Mouse (Mus musculus): Measurements from ENCODE around the gene Fut7. TPM values are rescaled to one million over a fixed set of nuclear protein-coding genes. Genes with fewer than 3 reads are reported as not detected.

The Fut7 gene
- total RNA-seq (2014; rRNA removed; ENCODE audit: low replicate concordance): not detected in 2 replicates
- polyA plus RNA-seq (2015; fragmentation: Nextera tagmentation; extraction: Ambion mirVana): not detected in 2 replicates

DNA sequence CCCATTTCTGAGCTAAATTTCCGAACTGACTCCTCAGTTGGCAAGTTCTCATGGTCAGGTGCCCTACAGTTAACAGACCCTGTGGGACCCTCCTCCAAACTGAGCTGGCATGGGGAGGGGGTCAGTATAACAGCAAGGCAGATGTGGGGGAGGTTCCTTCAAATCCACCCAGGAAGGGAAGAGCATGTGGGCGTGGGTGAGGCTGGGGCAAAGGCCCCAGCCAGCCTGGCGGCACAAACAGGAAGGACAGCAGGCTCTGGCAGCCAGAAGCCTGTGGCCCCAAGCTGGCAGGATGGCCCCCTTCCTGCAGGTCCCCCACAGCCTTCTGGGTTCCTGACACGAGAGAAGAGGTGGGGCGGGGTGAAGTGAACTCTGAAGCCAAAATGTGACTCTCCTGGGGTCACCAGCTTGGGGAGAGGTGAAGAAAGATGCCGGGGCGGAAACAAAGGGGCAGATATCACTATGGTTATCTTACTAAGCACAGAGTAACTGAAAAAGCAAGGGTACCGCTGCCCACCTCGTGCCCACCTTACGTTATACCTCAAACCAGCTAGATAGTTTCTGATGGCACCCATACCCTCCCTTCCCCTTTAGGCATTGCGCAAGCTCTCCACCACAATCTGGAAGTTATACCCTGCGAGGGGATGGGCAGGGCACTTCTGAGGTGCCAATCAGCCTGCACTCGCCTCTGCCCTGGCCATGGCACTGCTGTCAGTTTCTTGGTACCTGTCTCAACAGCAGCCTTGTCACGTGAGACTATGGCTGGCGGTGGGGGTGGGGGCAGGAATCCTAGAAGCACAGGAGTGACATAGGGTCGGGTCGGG lies at the start of gene Fut7:
Gene Fut7 (plus strand): TSS at position 681 of the 824 bp plus-strand sequence.
- no peak for TF ChIP-seq EP300 (IDR thresholded peaks at IDR 0.05; ENCODE audit: low read depth)
- no peak for TF ChIP-seq CTCF (IDR thresholded peaks at IDR 0.05; ENCODE audit: low read depth)
- Histone ChIP-seq H3K9me3 (replicated peaks; ENCODE audit: control insufficient read depth, low read length) (no peaks in the 10 kb centered on the region), H3K9ac (replicated peaks; ENCODE audit: low read depth, low read length) (no peak within 1 kb of the TSS), H3K4me3 (ENCODE audit: low read depth, low read length) (no peak within 1 kb of the TSS), H3K4me2 (ENCODE audit: low read depth, low read length) (no peak within 1 kb of the TSS), H3K27me3 (ENCODE audit: control insufficient read depth, insufficient read depth, low read length) (peaks cover 36% of the 10 kb centered on the region), H3K4me1 (ENCODE audit: control insufficient read depth, insufficient read depth) (no peaks in the 10 kb centered on the region), H3K36me3 (replicated peaks; ENCODE audit: control insufficient read depth, insufficient read depth, low read length) (no peaks in the 10 kb centered on the region), H3K27ac (ENCODE audit: low read depth) (no peak within 1 kb of the TSS)
- ATAC-seq (ENCODE audit: insufficient read depth, low read depth) (no peak), DNase-seq (ENCODE audit: low spot score) (no peak)
- 45% methylated on average over 17 of the region's 17 CpGs for WGBS

GRCm38 (mm10) chr2:25373431-25373830 lies 49.6 kb upstream of the Fut7 start:
- Histone ChIP-seq H3K9me3 (replicated peaks; ENCODE audit: control insufficient read depth, low read length) (no peaks in the 10 kb centered on the region), H3K36me3 (replicated peaks; ENCODE audit: control insufficient read depth, insufficient read depth, low read length) (peaks cover 29% of the 10 kb centered on the region), H3K4me2 (ENCODE audit: low read depth, low read length) (peak overlapping the region; percentile 99), H3K9ac (replicated peaks; ENCODE audit: low read depth, low read length) (0 out of 2 replicates have a peak overlapping the region, but pooled peaks have one; percentile 6), H3K27me3 (ENCODE audit: control insufficient read depth, insufficient read depth, low read length) (no peaks in the 10 kb centered on the region), H3K27ac (ENCODE audit: low read depth) (no peak overlapping the region), H3K4me1 (ENCODE audit: control insufficient read depth, insufficient read depth) (peaks cover 17% of the 10 kb centered on the region), H3K4me3 (ENCODE audit: low read depth, low read length) (peak overlapping the region; percentile 74)
- TF ChIP-seq CTCF (IDR thresholded peaks at IDR 0.05; ENCODE audit: low read depth): no peak
- TF ChIP-seq EP300 (IDR thresholded peaks at IDR 0.05; ENCODE audit: low read depth): no peak
- ATAC-seq (ENCODE audit: insufficient read depth, low read depth): no peak
- 49% methylated on average over 2 of the region's 2 CpGs for WGBS
- DNase-seq (ENCODE audit: low spot score): no peak

GRCm38 (mm10) chr2:25376589-25376988 lies 46.5 kb upstream of the Fut7 start:
- H3K4me1 ChIP-seq (ENCODE audit: control insufficient read depth, insufficient read depth): peaks cover 17% of the 10 kb centered on the region
- DNase-seq (ENCODE audit: low spot score): no peak
- TF ChIP-seq EP300 (IDR thresholded peaks at IDR 0.05; ENCODE audit: low read depth) (no peak), CTCF (IDR thresholded peaks at IDR 0.05; ENCODE audit: low read depth) (peak; percentile 69)
- H3K27ac ChIP-seq (ENCODE audit: low read depth): no peak overlapping the region
- H3K4me2 ChIP-seq (ENCODE audit: low read depth, low read length): no peak overlapping the region
- H3K27me3 ChIP-seq (ENCODE audit: control insufficient read depth, insufficient read depth, low read length): no peaks in the 10 kb centered on the region
- no peak overlapping the region for H3K9ac ChIP-seq (replicated peaks; ENCODE audit: low read depth, low read length)
- no peak overlapping the region for H3K4me3 ChIP-seq (ENCODE audit: low read depth, low read length)
- whole genome bisulfite sequencing: 62% methylated on average over 4 of the region's 4 CpGs
- H3K9me3 ChIP-seq (replicated peaks; ENCODE audit: control insufficient read depth, low read length): no peaks in the 10 kb centered on the region
- no peak for ATAC-seq (ENCODE audit: insufficient read depth, low read depth)
- peaks cover 30% of the 10 kb centered on the region for H3K36me3 ChIP-seq (replicated peaks; ENCODE audit: control insufficient read depth, insufficient read depth, low read length)

DNA sequence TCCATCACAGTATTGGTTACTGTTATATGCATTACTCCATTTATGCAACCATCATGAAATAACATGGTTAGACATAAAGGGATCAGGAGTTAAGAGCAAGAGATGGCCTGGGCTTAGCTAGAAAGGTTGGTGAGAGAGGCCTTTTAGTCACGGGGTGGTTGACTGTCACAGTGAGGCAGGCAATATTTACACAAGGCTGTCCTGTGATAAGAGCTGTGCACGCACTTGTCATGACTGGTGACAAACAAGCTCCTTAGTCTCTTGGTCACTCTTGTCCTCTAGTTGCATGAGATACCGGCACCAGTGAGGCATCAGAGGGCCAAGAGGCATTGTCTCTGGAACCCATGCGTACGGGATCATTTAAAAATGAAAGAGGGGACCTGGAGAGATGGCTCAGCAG lies 38.6 kb upstream of the Fut7 start:
- DNase-seq (ENCODE audit: low spot score): no peak
- Histone ChIP-seq H3K27me3 (ENCODE audit: control insufficient read depth, insufficient read depth, low read length) (no peaks in the 10 kb centered on the region), H3K4me3 (ENCODE audit: low read depth, low read length) (no peak overlapping the region), H3K36me3 (replicated peaks; ENCODE audit: control insufficient read depth, insufficient read depth, low read length) (no peaks in the 10 kb centered on the region), H3K4me2 (ENCODE audit: low read depth, low read length) (no peak overlapping the region), H3K4me1 (ENCODE audit: control insufficient read depth, insufficient read depth) (no peaks in the 10 kb centered on the region), H3K9ac (replicated peaks; ENCODE audit: low read depth, low read length) (no peak overlapping the region), H3K27ac (ENCODE audit: low read depth) (no peak overlapping the region), H3K9me3 (replicated peaks; ENCODE audit: control insufficient read depth, low read length) (no peaks in the 10 kb centered on the region)
- ATAC-seq (ENCODE audit: insufficient read depth, low read depth): no peak
- TF ChIP-seq EP300 (IDR thresholded peaks at IDR 0.05; ENCODE audit: low read depth): no peak
- WGBS: 57% methylated on average over 5 of the region's 5 CpGs

DNA sequence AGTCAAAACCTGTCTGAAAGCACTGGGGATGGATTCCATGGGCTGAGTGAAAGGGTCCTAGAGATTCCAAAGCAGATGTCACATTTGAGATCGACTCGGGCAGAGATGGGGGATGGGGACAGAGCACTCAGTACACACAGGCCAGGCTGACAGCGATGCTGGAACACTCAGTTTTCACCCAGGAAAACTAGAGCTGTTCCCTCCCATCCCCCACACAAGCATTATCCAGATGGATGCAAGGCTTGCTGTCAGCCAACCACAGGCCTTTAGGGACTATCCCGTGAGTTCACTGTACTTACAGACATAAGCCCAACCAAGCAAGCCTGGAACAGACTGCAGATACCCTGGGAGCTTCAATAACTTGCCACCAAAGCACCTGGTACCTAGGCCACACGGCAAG lies 31.8 kb upstream of the Fut7 start:
- no peaks in the 10 kb centered on the region for H3K9me3 ChIP-seq (replicated peaks; ENCODE audit: control insufficient read depth, low read length)
- no peaks in the 10 kb centered on the region for H3K36me3 ChIP-seq (replicated peaks; ENCODE audit: control insufficient read depth, insufficient read depth, low read length)
- peaks cover 5% of the 10 kb centered on the region; the same call in 1 of the 2 replicates for H3K4me1 ChIP-seq (ENCODE audit: control insufficient read depth, insufficient read depth)
- peaks cover 29% of the 10 kb centered on the region for H3K27me3 ChIP-seq (ENCODE audit: control insufficient read depth, insufficient read depth, low read length)
- no peak overlapping the region for H3K27ac ChIP-seq (ENCODE audit: low read depth)
- TF ChIP-seq CTCF (IDR thresholded peaks at IDR 0.05; ENCODE audit: low read depth): no peak
- TF ChIP-seq EP300 (IDR thresholded peaks at IDR 0.05; ENCODE audit: low read depth): no peak
- no peak overlapping the region for H3K4me3 ChIP-seq (ENCODE audit: low read depth, low read length)
- no peak for DNase-seq (ENCODE audit: low spot score)
- ATAC-seq (ENCODE audit: insufficient read depth, low read depth): no peak
- H3K4me2 ChIP-seq (ENCODE audit: low read depth, low read length): no peak overlapping the region
- H3K9ac ChIP-seq (replicated peaks; ENCODE audit: low read depth, low read length): no peak overlapping the region
- 58% methylated on average over 5 of the region's 5 CpGs for WGBS
